Mouse (Mus musculus): ENCODE data around the gene Ankrd33b.

DNA sequence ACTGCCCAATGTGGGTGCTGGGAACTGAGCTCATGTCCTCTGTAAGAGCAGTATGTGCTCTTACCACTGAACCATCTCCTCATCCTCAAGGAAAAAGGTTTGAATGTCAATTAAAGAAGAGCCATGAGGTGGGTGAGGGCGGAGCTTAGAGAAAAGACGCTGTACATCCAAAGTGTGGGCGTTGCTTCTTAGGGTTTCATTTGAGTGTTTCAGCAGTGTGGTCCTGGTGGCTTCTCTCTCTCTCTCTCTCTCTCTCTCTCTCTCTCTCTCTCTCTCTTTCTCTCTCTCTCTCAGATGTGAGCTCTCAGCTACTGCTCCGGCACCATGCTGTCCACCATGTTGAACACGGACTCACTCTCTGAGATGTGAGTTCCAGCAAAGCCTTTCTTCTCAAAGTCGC, 46.1 kb upstream of the Ankrd33b start:
- TF ChIP-seq GATA1 (IDR thresholded peaks at IDR 0.05; ENCODE audit: low read length) = no peak
- no peak for TF ChIP-seq TAL1 (IDR thresholded peaks at IDR 0.05; ENCODE audit: low read length)
